ENCODE assay signal across 11 mouse cellular contexts in the genomic region with DNA sequence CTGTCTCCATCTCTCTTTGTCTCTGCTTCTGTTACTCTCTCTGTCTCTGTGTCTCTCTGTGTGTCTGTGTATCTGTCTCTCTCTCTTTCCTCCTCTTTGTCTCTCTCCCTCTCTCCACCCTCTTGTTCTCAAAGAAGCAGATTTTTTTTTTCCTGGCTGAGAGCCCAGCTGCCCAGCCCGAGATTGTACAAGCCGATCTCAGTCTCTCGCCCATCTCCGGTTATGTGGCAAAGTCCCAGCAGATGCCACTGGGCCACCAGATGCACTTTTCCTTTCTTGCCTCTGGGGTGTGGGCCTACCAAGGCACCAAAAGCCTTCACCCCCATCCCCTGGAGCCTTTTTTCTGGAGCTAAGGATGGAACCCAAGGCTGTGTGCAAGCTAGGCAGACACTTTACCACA. TPM values are rescaled to one million over a fixed set of nuclear protein-coding genes. Genes with fewer than 3 reads are reported as not detected.
DNase-seq lines count a peak whose midpoint lies in the region; ATAC-seq and TF ChIP-seq lines count a peak whose summit lies in the region.
"Had no signal": no experiment of that assay in that cellular context is flagged by ENCODE, and none has a peak within 500 bp of the region (broad histone marks: within the 10 kb centered on the region; RNA-seq: fewer than 3 reads in every experiment).

No protein-coding gene starts in this region.

- WGBS in lung, postnatal 0 days: 11% methylated on average over 4 of the region's 4 CpGs
- WGBS in lung, adult 2 months: 11% methylated on average over 4 of the region's 4 CpGs
- 39% methylated on average over 4 of the region's 4 CpGs for WGBS in hindbrain, embryonic 13.5 days

- H3K4me3 ChIP-seq in lung, postnatal 0 days (ENCODE audit: low read depth, low read length): no peak overlapping the region
- H3K4me3 ChIP-seq in lung, adult 2 months (replicated peaks; ENCODE audit: extremely low read depth, low read depth, low read length): no peak overlapping the region
- no peak overlapping the region for H3K4me3 ChIP-seq in hindbrain, embryonic 13.5 days
- H3K4me3 ChIP-seq: erythroblast, embryonic 14.5 days had no signal

- ATAC-seq in lung, postnatal 0 days: no peak
- ATAC-seq in hindbrain, embryonic 13.5 days (ENCODE audit: low FRiP score): no peak

- H3K36me3 ChIP-seq in lung, postnatal 0 days (ENCODE audit: insufficient read depth, low read length): no peaks in the 10 kb centered on the region
- H3K36me3 ChIP-seq in hindbrain, embryonic 13.5 days: no peaks in the 10 kb centered on the region

- peak; percentile 56 for DNase-seq in adrenal gland, adult 2 months
- DNase-seq in adrenal gland, adult 8-10 months: no peak
- DNase-seq in lung, postnatal 0 days (ENCODE audit: low spot score): peak; percentile 16
- DNase-seq in lung, adult 2 months: no peak
- DNase-seq in right cerebral cortex, postnatal 4 days: peak; percentile 8
- no peak for DNase-seq in embryo, embryonic 10 days (ENCODE audit: low spot score)
- no peak for DNase-seq in cerebellum, adult 11-12 months

- H3K9ac ChIP-seq in lung, postnatal 0 days (replicated peaks; ENCODE audit: low read depth): no peak overlapping the region
- no peak overlapping the region for H3K9ac ChIP-seq in hindbrain, embryonic 13.5 days
- H3K9ac ChIP-seq: liver, embryonic 14.5 days had no signal

- H3K9me3 ChIP-seq in lung, postnatal 0 days (ENCODE audit: low read length): no peaks in the 10 kb centered on the region
- H3K9me3 ChIP-seq in hindbrain, embryonic 13.5 days: no peaks in the 10 kb centered on the region

- no peaks in the 10 kb centered on the region for H3K27me3 ChIP-seq in lung, postnatal 0 days (replicated peaks; ENCODE audit: insufficient read depth, low read length)
- no peaks in the 10 kb centered on the region for H3K27me3 ChIP-seq in hindbrain, embryonic 13.5 days

- H3K27ac ChIP-seq in lung, postnatal 0 days (ENCODE audit: low read length): no peak overlapping the region
- H3K27ac ChIP-seq in hindbrain, embryonic 13.5 days: peak overlapping the region; percentile 62
- H3K27ac ChIP-seq: liver, embryonic 14.5 days had no signal

- TF ChIP-seq POLR2A in lung, adult 2 months (IDR thresholded peaks at IDR 0.05; ENCODE audit: borderline replicate concordance, extremely low read depth, low read depth, low read length): no peak

- H3K4me2 ChIP-seq in lung, postnatal 0 days (replicated peaks; ENCODE audit: low read depth, low read length): no peak overlapping the region
- H3K4me2 ChIP-seq in hindbrain, embryonic 13.5 days: no peak overlapping the region

- no peaks in the 10 kb centered on the region for H3K4me1 ChIP-seq in lung, postnatal 0 days (ENCODE audit: insufficient read depth, low read depth, low read length)
- no peaks in the 10 kb centered on the region for H3K4me1 ChIP-seq in lung, adult 2 months (ENCODE audit: control insufficient read depth, insufficient read depth, low read length)
- H3K4me1 ChIP-seq in hindbrain, embryonic 13.5 days (replicated peaks): peaks cover 25% of the 10 kb centered on the region

- no peak for TF ChIP-seq EP300 in lung, postnatal 0 days (IDR thresholded peaks at IDR 0.05)

- TF ChIP-seq CTCF in lung, postnatal 0 days (IDR thresholded peaks at IDR 0.05): no peak
- no peak for TF ChIP-seq CTCF in lung, adult 2 months (IDR thresholded peaks at IDR 0.05; ENCODE audit: insufficient read depth, low read length)

RNA-seq across cellular contexts. Expression of a gene that starts 42.6 kb away (rescaled TPM):
- 1 to 10 TPM; 8.6 to 9.5 TPM for total RNA-seq in adrenal gland, adult 2 months (2021)
- 6.4 and 9.8 TPM in 2 replicates for polyA plus RNA-seq in adrenal gland, adult 2 months (2012; rRNA removed)
- total RNA-seq in adrenal gland, adult 8-10 months (2022): 10 to 100 TPM in 1 of 4 experiments, 1 to 10 TPM in 3; 6.4 to 22.9 (median 7.2) TPM
- polyA plus RNA-seq in lung, postnatal 0 days (2015; fragmentation: Nextera tagmentation; extraction: Ambion mirVana): 4.5 and 5.2 TPM in 2 replicates
- 4.3 and 5.7 TPM in 2 replicates for polyA plus RNA-seq in lung, adult 2 months (2012; rRNA removed)
- polyA plus RNA-seq in hindbrain, embryonic 13.5 days (2015; fragmentation: Nextera tagmentation; extraction: Ambion mirVana): 1.9 and 2.3 TPM in 2 replicates

RNA-seq across cellular contexts. Expression of a gene that starts 44.8 kb away (rescaled TPM):
- total RNA-seq in adrenal gland, adult 2 months (2021): not detected
- not detected in 2 replicates for polyA plus RNA-seq in adrenal gland, adult 2 months (2012; rRNA removed)
- total RNA-seq in adrenal gland, adult 8-10 months (2022): not detected
- 0.20 TPM in 1 of 2 replicates, not detected in the other for polyA plus RNA-seq in lung, postnatal 0 days (2015; fragmentation: Nextera tagmentation; extraction: Ambion mirVana)
- polyA plus RNA-seq in lung, adult 2 months (2012; rRNA removed): 0.12 TPM in 1 of 2 replicates, not detected in the other
- not detected in 2 replicates for polyA plus RNA-seq in hindbrain, embryonic 13.5 days (2015; fragmentation: Nextera tagmentation; extraction: Ambion mirVana)
- total RNA-seq: hematopoietic stem cell, adult 5-6 weeks had no signal

Comparison
In these comparisons a context has a peak if more than half of its experiments do, and no peak if none do; other contexts are left out.
1. DNase-seq: peak in adrenal gland, adult 2 months (single experiment), lung, postnatal 0 days (single experiment) and right cerebral cortex, postnatal 4 days (single experiment); none in adrenal gland, adult 8-10 months (single experiment), lung, adult 2 months (single experiment), embryo, embryonic 10 days (single experiment) and cerebellum, adult 11-12 months (single experiment).